Mouse (Mus musculus): ENCODE results near the gene Astl. TPM values are rescaled to one million over a fixed set of nuclear protein-coding genes. Genes with fewer than 3 reads are reported as not detected.

The Astl gene
- polyA plus RNA-seq, 1 experiment, result not detected

- TF ChIP-seq CTCF (IDR thresholded peaks at IDR 0.05; ENCODE audit: control insufficient read depth, insufficient read depth, low read length) (peak; percentile 83), POLR2A (IDR thresholded peaks at IDR 0.05; ENCODE audit: borderline replicate concordance, control insufficient read depth, low read depth, low read length) (no peak)
- Histone ChIP-seq H3K4me1 (ENCODE audit: control insufficient read depth, insufficient read depth, low read length) (0 out of 2 replicates have a peak, but pooled peaks cover 2% of the 10 kb centered on the region), H3K4me3 (replicated peaks; ENCODE audit: control insufficient read depth, low read depth, low read length) (no peak within 1 kb of the TSS), H3K27ac (ENCODE audit: control insufficient read depth, insufficient read depth, low read depth, low read length, poor library complexity) (no peak within 1 kb of the TSS)
- under 1% methylated on average over 49 of the region's 49 CpGs for WGBS
Observed at GRCm38 (mm10) chr2:127362459-127363281, 24.2 kb downstream of the Astl start, which contains the start of gene Adra2b. TSS of gene Adra2b (plus strand) at chr2:127363208.

- Histone ChIP-seq H3K27ac (ENCODE audit: control insufficient read depth, insufficient read depth, low read depth, low read length, poor library complexity) (no peak overlapping the region), H3K4me3 (replicated peaks; ENCODE audit: control insufficient read depth, low read depth, low read length) (no peak overlapping the region), H3K4me1 (ENCODE audit: control insufficient read depth, insufficient read depth, low read length) (0 out of 2 replicates have a peak, but pooled peaks cover 2% of the 10 kb centered on the region)
- 3% methylated on average over 28 of the region's 28 CpGs for WGBS
- no peak for TF ChIP-seq CTCF (IDR thresholded peaks at IDR 0.05; ENCODE audit: control insufficient read depth, insufficient read depth, low read length)
- no peak for TF ChIP-seq POLR2A (IDR thresholded peaks at IDR 0.05; ENCODE audit: borderline replicate concordance, control insufficient read depth, low read depth, low read length)
Observed at GRCm38 (mm10) chr2:127363282-127363652, 24.8 kb downstream of the Astl start.

- Histone ChIP-seq H3K4me1 (ENCODE audit: control insufficient read depth, insufficient read depth, low read length) (0 out of 2 replicates have a peak, but pooled peaks cover 2% of the 10 kb centered on the region), H3K4me3 (replicated peaks; ENCODE audit: control insufficient read depth, low read depth, low read length) (no peak overlapping the region), H3K27ac (ENCODE audit: control insufficient read depth, insufficient read depth, low read depth, low read length, poor library complexity) (no peak overlapping the region)
- WGBS, result 10% methylated on average over 20 of the region's 20 CpGs
- TF ChIP-seq POLR2A (IDR thresholded peaks at IDR 0.05; ENCODE audit: borderline replicate concordance, control insufficient read depth, low read depth, low read length) (no peak), CTCF (IDR thresholded peaks at IDR 0.05; ENCODE audit: control insufficient read depth, insufficient read depth, low read length) (no peak)
Observed at GRCm38 (mm10) chr2:127363696-127364095, 25.3 kb downstream of the Astl start.

GRCm38 (mm10) chr2:127364452-127364851 is 26.0 kb downstream of the Astl start:
- TF ChIP-seq CTCF (IDR thresholded peaks at IDR 0.05; ENCODE audit: control insufficient read depth, insufficient read depth, low read length), result no peak
- no peak for TF ChIP-seq POLR2A (IDR thresholded peaks at IDR 0.05; ENCODE audit: borderline replicate concordance, control insufficient read depth, low read depth, low read length)
- H3K4me1 ChIP-seq (ENCODE audit: control insufficient read depth, insufficient read depth, low read length), result 0 out of 2 replicates have a peak, but pooled peaks cover 2% of the 10 kb centered on the region
- H3K4me3 ChIP-seq (replicated peaks; ENCODE audit: control insufficient read depth, low read depth, low read length), result no peak overlapping the region
- H3K27ac ChIP-seq (ENCODE audit: control insufficient read depth, insufficient read depth, low read depth, low read length, poor library complexity), result no peak overlapping the region
- WGBS, result 4% methylated on average over 8 of the region's 8 CpGs

- H3K4me1 ChIP-seq (ENCODE audit: control insufficient read depth, insufficient read depth, low read length), result 0 out of 2 replicates have a peak, but pooled peaks cover 2% of the 10 kb centered on the region
- no peak overlapping the region for H3K4me3 ChIP-seq (replicated peaks; ENCODE audit: control insufficient read depth, low read depth, low read length)
- H3K27ac ChIP-seq (ENCODE audit: control insufficient read depth, insufficient read depth, low read depth, low read length, poor library complexity), result no peak overlapping the region
- WGBS, result 76% methylated on average over 10 of the region's 10 CpGs
- no peak for TF ChIP-seq POLR2A (IDR thresholded peaks at IDR 0.05; ENCODE audit: borderline replicate concordance, control insufficient read depth, low read depth, low read length)
- TF ChIP-seq CTCF (IDR thresholded peaks at IDR 0.05; ENCODE audit: control insufficient read depth, insufficient read depth, low read length), result no peak
Observed at GRCm38 (mm10) chr2:127367126-127367820, 28.8 kb downstream of the Astl start.

- TF ChIP-seq POLR2A (IDR thresholded peaks at IDR 0.05; ENCODE audit: borderline replicate concordance, control insufficient read depth, low read depth, low read length) (no peak), CTCF (IDR thresholded peaks at IDR 0.05; ENCODE audit: control insufficient read depth, insufficient read depth, low read length) (no peak)
- H3K4me1 ChIP-seq (ENCODE audit: control insufficient read depth, insufficient read depth, low read length), result no peaks in the 10 kb centered on the region
- 80% methylated on average over 5 of the region's 5 CpGs for WGBS
- H3K4me3 ChIP-seq (replicated peaks; ENCODE audit: control insufficient read depth, low read depth, low read length), result no peak overlapping the region
- no peak overlapping the region for H3K27ac ChIP-seq (ENCODE audit: control insufficient read depth, insufficient read depth, low read depth, low read length, poor library complexity)
Observed at GRCm38 (mm10) chr2:127369703-127370376, 31.4 kb downstream of the Astl start.

GRCm38 (mm10) chr2:127370561-127371483 is 32.4 kb downstream of the Astl start:
- 54% methylated on average over 9 of the region's 9 CpGs for WGBS
- H3K4me1 ChIP-seq (ENCODE audit: control insufficient read depth, insufficient read depth, low read length), result no peaks in the 10 kb centered on the region
- H3K27ac ChIP-seq (ENCODE audit: control insufficient read depth, insufficient read depth, low read depth, low read length, poor library complexity), result no peak overlapping the region
- no peak overlapping the region for H3K4me3 ChIP-seq (replicated peaks; ENCODE audit: control insufficient read depth, low read depth, low read length)
- TF ChIP-seq POLR2A (IDR thresholded peaks at IDR 0.05; ENCODE audit: borderline replicate concordance, control insufficient read depth, low read depth, low read length), result no peak
- TF ChIP-seq CTCF (IDR thresholded peaks at IDR 0.05; ENCODE audit: control insufficient read depth, insufficient read depth, low read length), result no peak

Data from bone marrow, adult 2 months (tissue).